17 mouse cellular contexts compared by ENCODE assay signal in genomic region chr5:35134286-35134685, GRCm38 (mm10).
"Had no signal": no experiment of that assay in that cellular context is flagged by ENCODE, and none has a peak within 500 bp of the region (broad histone marks: within the 10 kb centered on the region; RNA-seq: fewer than 3 reads in every experiment).

No protein-coding gene starts in this region.

- DNase-seq: gastrocnemius, postnatal 14 days; gastrocnemius, postnatal 36 days; heart, adult 11 months; heart, adult 2 months; heart, postnatal 14 days; heart, postnatal 36 days; kidney, adult 11 months; kidney, adult 2 months; kidney, adult 9 months; kidney, postnatal 14 days; kidney, postnatal 36 days; layer of hippocampus, adult 9-11 months; layer of hippocampus, postnatal 36 days; left cerebral cortex, postnatal 4 days had no signal

- ATAC-seq: hindbrain, postnatal 0 days; intestine, embryonic 16.5 days; liver, embryonic 12.5 days had no signal
